Mouse (Mus musculus) liver, adult 2 months (tissue): ENCODE results near the gene Ankfy1. TPM values are rescaled to one million over a fixed set of nuclear protein-coding genes. Genes with fewer than 3 reads are reported as not detected.

Source experiments
- DNase-seq: peaks from one replicate; pipeline ENCODE4 v3.0.0-alpha.2; 2011; ENCODE audit warnings: low read depth, low spot score; ENCODE audit errors: extremely low read depth
- H3K27ac ChIP-seq: fragments of 200-500 bp; replicated peaks from 2 replicates; pipeline ENCODE4 v1.5.1; 2012; ENCODE audit warnings: low read depth, mild to moderate bottlenecking, control low read depth, inconsistent platforms, low read length; ENCODE audit not compliant: insufficient read depth
- H3K27me3 ChIP-seq: fragments of 200-500 bp; 2 replicates; pipeline ENCODE4 v1.6.1; 2012; ENCODE audit warnings: mild to moderate bottlenecking, moderate library complexity, low read length, inconsistent platforms; ENCODE audit not compliant: control insufficient read depth, insufficient read depth
- H3K36me3 ChIP-seq: fragments of 200-500 bp; 2 replicates; pipeline ENCODE4 v1.6.1; 2012; ENCODE audit warnings: low read length, inconsistent platforms; ENCODE audit not compliant: control insufficient read depth, insufficient read depth
- H3K4me1 ChIP-seq: fragments of 200-500 bp; 2 replicates; pipeline ENCODE4 v1.6.1; 2011; ENCODE audit warnings: low read length; ENCODE audit not compliant: control insufficient read depth, insufficient read depth
- H3K4me3 ChIP-seq: fragments of 200-500 bp; 2 replicates; pipeline ENCODE4 v1.5.1; 2011; ENCODE audit warnings: low read depth, mild to moderate bottlenecking, control low read depth, low read length, moderate library complexity; ENCODE audit not compliant: insufficient read depth
- H3K79me2 ChIP-seq: fragments of 200-500 bp; 2 replicates; pipeline ENCODE4 v1.6.1; 2012; ENCODE audit warnings: inconsistent platforms, mild to moderate bottlenecking, low read length, moderate library complexity; ENCODE audit not compliant: control insufficient read depth, insufficient read depth
- H3K9ac ChIP-seq: fragments of 200-500 bp; 2 replicates; pipeline ENCODE4 v1.6.1; 2012; ENCODE audit warnings: low read depth, mild to moderate bottlenecking, control low read depth, inconsistent platforms, low read length
- CTCF ChIP-seq: fragments of 200-500 bp; IDR thresholded peaks from 2 replicates; pipeline ENCODE4 v1.5.1; 2011; ENCODE audit warnings: low read depth, low read length, control low read depth
- POLR2A ChIP-seq: fragments of 200-500 bp; IDR thresholded peaks from 2 replicates; pipeline ENCODE4 v1.6.1; 2011; ENCODE audit warnings: low read length, control low read depth; ENCODE audit not compliant: insufficient read depth; ENCODE audit errors: extremely low read depth
- WGBS: fragments of 180-500 bp; shearing (Covaris S2); methylation state at CpG from one replicate; pipeline ENCODE4 v1.1.7; 2018; 5-methylcytosine and 5-hydroxymethylcytosine counted together
- polyA plus RNA-seq: library from polyadenylated mRNA; depleted of rRNA; stranded (reverse); fragments of >200 nt; gene quantifications from 2 replicates; pipeline ENCODE4 v1.2.3, GENCODE M21; 2012
- total RNA-seq: library from RNA; depleted of rRNA; stranded (reverse); fragments of >200 nt; gene quantifications from 2 replicates; pipeline ENCODE4 v1.2.3, GENCODE M21; 2014

The Ankfy1 gene
- total and polyA plus RNA-seq, 2 experiments: 12.3 to 20.7 TPM

GRCm38 (mm10) chr11:72680726-72681125 lies 9.1 kb upstream of the Ankfy1 start:
- DNase-seq: no peak
- Histone ChIP-seq H3K79me2 (no peaks in the 10 kb centered on the region; the same call in 1 of the 2 replicates), H3K27me3 (no peaks in the 10 kb centered on the region), H3K9ac (no peak overlapping the region), H3K36me3 (peaks cover 18% of the 10 kb centered on the region), H3K4me1 (peaks cover 1% of the 10 kb centered on the region; the same call in 1 of the 2 replicates), H3K27ac (no peak overlapping the region), H3K4me3 (no peak overlapping the region)
- TF ChIP-seq CTCF (no peak), POLR2A (no peak)

GRCm38 (mm10) chr11:72683402-72683801 lies 6.4 kb upstream of the Ankfy1 start:
- H3K9ac ChIP-seq: no peak overlapping the region
- TF ChIP-seq CTCF (no peak), POLR2A (no peak)
- H3K4me1 ChIP-seq: peaks cover 9% of the 10 kb centered on the region; the same call in 1 of the 2 replicates
- no peak overlapping the region for H3K4me3 ChIP-seq
- peak; percentile 89 for DNase-seq
- WGBS: 46% methylated on average over 2 of the region's 2 CpGs
- H3K36me3 ChIP-seq: peaks cover 16% of the 10 kb centered on the region
- H3K27me3 ChIP-seq: no peaks in the 10 kb centered on the region
- H3K27ac ChIP-seq: no peak overlapping the region
- no peaks in the 10 kb centered on the region for H3K79me2 ChIP-seq

GRCm38 (mm10) chr11:72686697-72687096 lies 3.1 kb upstream of the Ankfy1 start:
- Histone ChIP-seq H3K36me3 (no peaks in the 10 kb centered on the region; the same call in 1 of the 2 replicates), H3K4me1 (peaks cover 21% of the 10 kb centered on the region), H3K4me3 (no peak overlapping the region), H3K27ac (no peak overlapping the region), H3K79me2 (peaks cover 14% of the 10 kb centered on the region; the same call in 1 of the 2 replicates), H3K27me3 (no peaks in the 10 kb centered on the region), H3K9ac (no peak overlapping the region)
- no peak for TF ChIP-seq POLR2A
- TF ChIP-seq CTCF: no peak
- no peak for DNase-seq

- Histone ChIP-seq H3K79me2 (peaks cover 27% of the 10 kb centered on the region; the same call in 1 of the 2 replicates), H3K36me3 (no peaks in the 10 kb centered on the region), H3K4me3 (no peak overlapping the region), H3K9ac (no peak overlapping the region), H3K27me3 (no peaks in the 10 kb centered on the region), H3K27ac (no peak overlapping the region), H3K4me1 (peaks cover 24% of the 10 kb centered on the region)
- TF ChIP-seq POLR2A (no peak), CTCF (no peak)
- DNase-seq: peak; percentile 85
- WGBS: 6% methylated on average over 5 of the region's 5 CpGs
Observed at GRCm38 (mm10) chr11:72688242-72688641, 1.6 kb upstream of the Ankfy1 start.

GRCm38 (mm10) chr11:72689115-72689514 lies 691 bp upstream of the Ankfy1 start:
- TF ChIP-seq CTCF (no peak), POLR2A (no peak)
- Histone ChIP-seq H3K4me1 (peaks cover 26% of the 10 kb centered on the region), H3K27ac (no peak overlapping the region), H3K36me3 (no peaks in the 10 kb centered on the region), H3K4me3 (no peak overlapping the region), H3K9ac (no peak overlapping the region), H3K79me2 (peaks cover 34% of the 10 kb centered on the region), H3K27me3 (no peaks in the 10 kb centered on the region)
- 52% methylated on average over 3 of the region's 3 CpGs for WGBS
- DNase-seq: no peak

- no peaks in the 10 kb centered on the region for H3K27me3 ChIP-seq
Observed at GRCm38 (mm10) chr11:72692353-72692752, 2.5 kb downstream of the Ankfy1 start.

More at GRCm38 (mm10) chr11:72692353-72692752, 2.5 kb downstream of the Ankfy1 start:
- Histone ChIP-seq H3K4me1 (peaks cover 24% of the 10 kb centered on the region), H3K79me2 (peaks cover 40% of the 10 kb centered on the region), H3K36me3 (no peaks in the 10 kb centered on the region; the same call in 1 of the 2 replicates), H3K4me3 (no peak overlapping the region), H3K27ac (no peak overlapping the region), H3K9ac (no peak overlapping the region)
- WGBS: 80% methylated on average over 4 of the region's 4 CpGs
- DNase-seq: no peak
- TF ChIP-seq POLR2A (no peak), CTCF (no peak)
